Mouse (Mus musculus) spleen, adult 2 months (tissue): Measurements from ENCODE around the gene Esm1. TPM values are rescaled to one million over a fixed set of nuclear protein-coding genes. Genes with fewer than 3 reads are reported as not detected.

Source experiments
- DNase-seq, 2 experiments: peaks; one replicate each; pipeline versions ENCODE4 v3.0.0 to v3.0.0-alpha.2; 2012 to 2021; ENCODE audit warnings: low spot score in 2 of 2, low read depth in 1 of 2
- H3K27ac ChIP-seq: fragments of 200-500 bp; 2 replicates; pipeline ENCODE4 v1.5.1; 2012; ENCODE audit warnings: low read length, inconsistent platforms; ENCODE audit not compliant: insufficient read depth
- H3K27me3 ChIP-seq: fragments of 200-500 bp; 2 replicates; pipeline ENCODE4 v1.6.1; 2012; ENCODE audit warnings: mild to moderate bottlenecking, moderate library complexity, low read length, inconsistent platforms; ENCODE audit not compliant: control insufficient read depth, insufficient read depth
- H3K36me3 ChIP-seq: fragments of 200-500 bp; 2 replicates; pipeline ENCODE4 v1.6.1; 2012; ENCODE audit warnings: mild to moderate bottlenecking, low read length, inconsistent platforms; ENCODE audit not compliant: control insufficient read depth, insufficient read depth
- H3K4me1 ChIP-seq: fragments of 200-500 bp; 2 replicates; pipeline ENCODE4 v1.6.1; 2011; ENCODE audit warnings: inconsistent platforms; ENCODE audit not compliant: control insufficient read depth, insufficient read depth, insufficient read length
- H3K4me3 ChIP-seq: fragments of 200-500 bp; 2 replicates; pipeline ENCODE4 v1.5.1; 2011; ENCODE audit warnings: mild to moderate bottlenecking, inconsistent platforms; ENCODE audit not compliant: insufficient read depth, insufficient read length; ENCODE audit errors: extremely low read depth
- CTCF ChIP-seq: fragments of 200-500 bp; IDR thresholded peaks from 2 replicates; pipeline ENCODE4 v1.5.1; 2011; ENCODE audit warnings: mild to moderate bottlenecking, inconsistent platforms; ENCODE audit not compliant: insufficient read depth, insufficient read length, insufficient replicate concordance; ENCODE audit errors: extremely low read depth
- POLR2A ChIP-seq: fragments of 200-500 bp; IDR thresholded peaks from 2 replicates; pipeline ENCODE4 v1.6.1; 2011; ENCODE audit warnings: low read depth, low read length, inconsistent platforms
- WGBS: fragments of 180-500 bp; shearing (Covaris S2); methylation state at CpG from one replicate; pipeline ENCODE4 v1.1.7; 2018; 5-methylcytosine and 5-hydroxymethylcytosine counted together
- polyA plus RNA-seq: library from polyadenylated mRNA; depleted of rRNA; stranded (reverse); fragments of >200 nt; gene quantifications from 2 replicates; pipeline ENCODE4 v1.2.3, GENCODE M21; 2012

The Esm1 gene
- polyA plus RNA-seq, 1 experiment: 4.0 TPM

DNA sequence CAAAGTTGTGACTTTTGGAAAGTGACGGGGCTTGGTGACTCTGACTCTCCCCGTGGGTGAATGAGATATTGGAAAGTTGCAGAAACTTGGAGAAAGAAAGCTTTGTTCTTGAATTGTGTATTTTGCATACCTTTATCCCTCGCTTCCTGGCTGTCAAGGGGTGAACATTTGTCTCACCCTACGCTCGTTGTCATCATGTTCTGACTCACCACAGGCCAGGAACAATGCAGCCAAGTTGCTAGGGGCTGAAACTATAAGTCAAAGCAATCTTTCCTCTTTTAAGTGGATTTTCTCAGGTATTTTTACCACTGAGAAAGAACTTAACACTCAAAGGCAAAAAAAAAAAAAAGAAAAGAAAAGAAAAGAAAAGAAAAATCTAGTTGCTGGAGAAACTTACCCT, 6.3 kb upstream of the Esm1 start:
- no peak overlapping the region for H3K27ac ChIP-seq
- TF ChIP-seq CTCF (no peak), POLR2A (no peak)
- H3K4me1 ChIP-seq: no peaks in the 10 kb centered on the region
- no peak overlapping the region for H3K4me3 ChIP-seq
- H3K27me3 ChIP-seq: no peaks in the 10 kb centered on the region
- H3K36me3 ChIP-seq: no peaks in the 10 kb centered on the region
- no peak for DNase-seq
- 73% methylated on average over 5 of the region's 5 CpGs for WGBS

- Histone ChIP-seq H3K27me3 (peaks cover 3% of the 10 kb centered on the region; the same call in 1 of the 2 replicates), H3K36me3 (no peaks in the 10 kb centered on the region), H3K4me1 (no peaks in the 10 kb centered on the region), H3K4me3 (no peak overlapping the region), H3K27ac (no peak overlapping the region)
- 88% methylated on average over 5 of the region's 5 CpGs for WGBS
- no peak for TF ChIP-seq CTCF
- no peak for TF ChIP-seq POLR2A
- no peak for DNase-seq
Measured at GRCm38 (mm10) chr13:113205346-113205745, 4.1 kb upstream of the Esm1 start.

GRCm38 (mm10) chr13:113211345-113211744, 1.9 kb downstream of the Esm1 start:
- H3K4me3 ChIP-seq: no peak overlapping the region
- H3K27ac ChIP-seq: no peak overlapping the region
- DNase-seq: no peak

GRCm38 (mm10) chr13:113212401-113212800, 2.9 kb downstream of the Esm1 start:
- H3K36me3 ChIP-seq: no peaks in the 10 kb centered on the region
- no peak overlapping the region for H3K4me3 ChIP-seq
- TF ChIP-seq POLR2A (no peak), CTCF (no peak)
- no peak for DNase-seq
- peaks cover 6% of the 10 kb centered on the region for H3K27me3 ChIP-seq
- no peaks in the 10 kb centered on the region for H3K4me1 ChIP-seq
- WGBS: 57% methylated on average over 3 of the region's 3 CpGs
- H3K27ac ChIP-seq: no peak overlapping the region

More at GRCm38 (mm10) chr13:113211345-113211744, 1.9 kb downstream of the Esm1 start:
- TF ChIP-seq POLR2A (no peak), CTCF (no peak)
- Histone ChIP-seq H3K4me1 (no peaks in the 10 kb centered on the region), H3K27me3 (peaks cover 6% of the 10 kb centered on the region), H3K36me3 (no peaks in the 10 kb centered on the region)
- WGBS: 4% methylated on average over 15 of the region's 15 CpGs

GRCm38 (mm10) chr13:113213865-113214264, 4.4 kb downstream of the Esm1 start:
- Histone ChIP-seq H3K4me1 (no peaks in the 10 kb centered on the region), H3K4me3 (no peak overlapping the region), H3K36me3 (no peaks in the 10 kb centered on the region), H3K27ac (no peak overlapping the region), H3K27me3 (peaks cover 6% of the 10 kb centered on the region)
- TF ChIP-seq CTCF: no peak
- TF ChIP-seq POLR2A: no peak
- WGBS: 97% methylated on average over 3 of the region's 3 CpGs
- no peak for DNase-seq

DNA sequence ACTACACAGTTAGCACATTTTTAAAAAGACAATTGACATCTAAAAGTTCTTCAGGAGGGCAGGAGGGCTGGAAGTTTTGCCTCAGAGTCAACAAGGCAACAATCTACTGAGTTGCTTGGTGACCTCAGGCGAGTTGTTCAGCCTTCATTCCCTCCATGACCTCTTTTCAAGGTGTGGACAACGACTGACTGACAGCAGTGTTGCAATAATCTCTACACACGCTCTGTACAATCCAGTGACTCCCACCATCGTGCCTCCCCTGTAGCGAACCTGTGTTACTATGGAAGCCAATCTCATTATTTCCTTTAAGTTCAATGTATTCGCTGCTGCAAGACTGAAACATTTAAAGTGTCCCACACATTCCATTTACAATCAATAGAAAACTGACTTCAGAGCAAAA, 12.4 kb downstream of the Esm1 start:
- TF ChIP-seq POLR2A: no peak
- TF ChIP-seq CTCF: no peak
- no peak overlapping the region for H3K27ac ChIP-seq
- WGBS: 77% methylated on average over 6 of the region's 6 CpGs

DNA sequence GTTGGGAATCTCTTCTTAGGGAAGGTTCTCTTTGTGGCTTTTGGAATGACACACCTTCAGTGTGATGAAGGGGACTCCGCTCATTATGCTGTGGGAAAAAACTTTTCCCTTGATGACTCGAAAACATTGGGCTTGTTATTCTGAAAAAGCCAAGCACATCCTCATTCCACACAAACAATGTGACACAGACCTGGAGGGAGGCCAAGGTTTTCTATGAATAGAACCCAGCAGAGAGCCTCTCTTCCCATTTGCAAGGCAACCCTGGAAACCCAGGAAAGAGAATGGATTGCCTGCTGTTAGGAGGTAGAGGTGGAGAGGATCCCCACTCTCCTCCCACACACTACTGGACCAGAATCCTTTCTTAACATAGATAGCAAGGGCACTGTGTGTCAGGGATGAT, 14.6 kb downstream of the Esm1 start:
- Histone ChIP-seq H3K4me1 (no peaks in the 10 kb centered on the region), H3K36me3 (no peaks in the 10 kb centered on the region), H3K4me3 (no peak overlapping the region), H3K27ac (no peak overlapping the region), H3K27me3 (no peaks in the 10 kb centered on the region)
- TF ChIP-seq POLR2A (no peak), CTCF (no peak)
- WGBS: 76% methylated on average over 2 of the region's 2 CpGs
- DNase-seq: no peak

More for the DNA sequence above, 12.4 kb downstream of the Esm1 start:
- Histone ChIP-seq H3K36me3 (no peaks in the 10 kb centered on the region), H3K4me3 (no peak overlapping the region), H3K27me3 (no peaks in the 10 kb centered on the region), H3K4me1 (no peaks in the 10 kb centered on the region)
- no peak for DNase-seq
